Mouse (Mus musculus) cerebellum, adult 2 months (tissue): ENCODE measurements around the gene Arfgap2.

Source experiments
- CTCF ChIP-seq: fragments of 200-500 bp; IDR thresholded peaks from 2 replicates; pipeline ENCODE4 v1.5.1; 2011; ENCODE audit warnings: low read depth, mild to moderate bottlenecking, control low read depth, low read length, moderate library complexity, borderline replicate concordance; ENCODE audit not compliant: insufficient read depth
- POLR2A ChIP-seq: fragments of 200-500 bp; IDR thresholded peaks from 2 replicates; pipeline ENCODE4 v1.6.1; 2011; ENCODE audit warnings: low read length, control low read depth, borderline replicate concordance; ENCODE audit not compliant: insufficient read depth

DNA sequence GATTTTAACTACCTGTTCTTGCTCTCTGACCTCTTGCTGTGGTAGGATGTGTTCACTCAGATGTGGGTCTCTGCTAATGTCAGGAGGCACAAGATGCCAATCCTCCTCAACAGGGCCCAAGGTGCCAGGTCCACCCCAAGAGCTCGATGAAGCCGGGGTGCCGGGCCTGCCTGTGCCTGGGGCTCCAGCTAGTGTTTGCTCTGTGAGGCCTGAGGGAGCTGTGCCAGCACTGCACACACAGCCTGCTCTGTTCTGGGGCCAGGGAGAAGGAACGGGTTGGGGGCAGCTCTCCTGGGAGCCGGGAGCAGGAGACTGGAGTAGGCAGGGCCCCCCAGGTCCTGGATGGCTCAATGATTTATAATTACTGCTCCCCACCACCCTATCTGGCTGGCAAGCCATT lies 6.7 kb upstream of the Arfgap2 start:
- no peak for TF ChIP-seq CTCF
- no peak for TF ChIP-seq POLR2A
